Mouse (Mus musculus) forebrain, embryonic 16.5 days (tissue): ENCODE results near the gene Minos1. TPM values are rescaled to one million over a fixed set of nuclear protein-coding genes. Genes with fewer than 3 reads are reported as not detected.

ENCODE experiments used
- ATAC-seq: fragments of 200-750 bp; cut with Nextera tagmentation; 2 replicates; pipeline ENCODE4 v1.8.0; 2017; ENCODE audit warnings: mild to moderate bottlenecking, moderate library complexity
- H3K27ac ChIP-seq: fragments of 300-500 bp; sonication (generic); 2 replicates; pipeline ENCODE4 v1.5.1; 2014; ENCODE audit warnings: low read length, control low read depth
- H3K27me3 ChIP-seq: fragments of 300-500 bp; sonication (generic); replicated peaks from 2 replicates; pipeline ENCODE4 v1.6.1; 2014; ENCODE audit warnings: low read length; ENCODE audit not compliant: control insufficient read depth, insufficient read depth
- H3K36me3 ChIP-seq: fragments of 300-500 bp; sonication (generic); 2 replicates; pipeline ENCODE4 v1.6.1; 2014; ENCODE audit not compliant: control insufficient read depth, insufficient read depth
- H3K4me1 ChIP-seq: fragments of 300-500 bp; sonication (generic); replicated peaks from 2 replicates; pipeline ENCODE4 v1.6.1; 2014; ENCODE audit warnings: low read length; ENCODE audit not compliant: control insufficient read depth, insufficient read depth
- H3K4me2 ChIP-seq: fragments of 300-500 bp; sonication (generic); 2 replicates; pipeline ENCODE4 v1.6.1; 2014; ENCODE audit warnings: mild to moderate bottlenecking, low read length, control low read depth
- H3K4me3 ChIP-seq: fragments of 300-500 bp; sonication (generic); replicated peaks from 2 replicates; pipeline ENCODE4 v1.5.1; 2014; ENCODE audit warnings: mild to moderate bottlenecking, low read length, control low read depth
- H3K9ac ChIP-seq: fragments of 300-500 bp; sonication (generic); replicated peaks from 2 replicates; pipeline ENCODE4 v1.6.1; 2014; ENCODE audit warnings: low read depth, low read length, control low read depth
- H3K9me3 ChIP-seq: fragments of 300-500 bp; sonication (generic); 2 replicates; pipeline ENCODE4 v1.6.1; 2016; ENCODE audit warnings: low read length; ENCODE audit not compliant: control insufficient read depth
- WGBS: fragments of 180-500 bp; shearing (Covaris S2); extraction: QIAGEN DNeasy Blood & Tissue Kit; methylation state at CpG from one replicate; pipeline ENCODE4 v1.1.7; 2014; 5-methylcytosine and 5-hydroxymethylcytosine counted together
- polyA plus RNA-seq: library from polyadenylated mRNA; unstranded; fragments of >200 nt; fragmentation: Nextera tagmentation; extraction: Ambion mirVana; gene quantifications from 2 replicates; pipeline ENCODE4 v1.2.1, GENCODE M21; 2015

The Minos1 gene
- polyA plus RNA-seq, 1 experiment from 2014 or later: 355 TPM

DNA sequence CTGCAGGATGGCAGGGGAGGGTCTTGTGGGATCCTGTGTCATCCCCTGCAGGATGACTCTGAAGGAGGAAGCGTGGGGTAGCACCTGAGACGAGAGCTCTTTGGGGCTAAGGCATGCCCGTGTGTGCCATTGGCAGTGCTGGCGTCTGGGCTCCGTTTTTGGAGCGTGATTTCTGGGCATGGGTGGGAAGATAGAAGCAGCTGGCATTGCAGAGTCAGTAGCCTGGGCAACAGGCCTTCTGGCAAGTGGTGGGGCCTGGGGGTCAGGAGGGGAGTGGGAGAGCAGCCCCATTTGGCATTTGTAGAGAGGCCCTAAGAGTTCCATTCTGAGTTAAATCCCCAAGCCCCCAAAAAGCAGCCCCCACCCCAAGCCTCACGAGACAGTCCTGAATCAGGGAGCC, 78.1 kb downstream of the Minos1 start:
- Histone ChIP-seq H3K4me2 (no peak overlapping the region), H3K4me3 (no peak overlapping the region), H3K36me3 (no peaks in the 10 kb centered on the region), H3K4me1 (peaks cover 30% of the 10 kb centered on the region), H3K27me3 (no peaks in the 10 kb centered on the region), H3K27ac (no peak overlapping the region), H3K9ac (no peak overlapping the region), H3K9me3 (no peaks in the 10 kb centered on the region)
- WGBS: 64% methylated on average over 7 of the region's 7 CpGs
- no peak for ATAC-seq

Other genes starting within 250 kb of the Minos1 start
- 2.4 and 3.2 TPM in 2 replicates for gene Otud3, start 217.2 kb downstream of the Minos1 start, polyA plus RNA-seq
- not detected in 2 replicates for gene Rnf186, start 164.0 kb downstream of the Minos1 start, polyA plus RNA-seq
- gene Tmco4, start 158.2 kb downstream of the Minos1 start, polyA plus RNA-seq: 1.1 and 1.2 TPM in 2 replicates
- 0.34 and 0.60 TPM in 2 replicates for gene Htr6, start 55.5 kb downstream of the Minos1 start, polyA plus RNA-seq
- gene Nbl1, start 38.1 kb downstream of the Minos1 start, polyA plus RNA-seq: 27.0 and 30.3 TPM in 2 replicates
- gene Capzb, start 61.8 kb upstream of the Minos1 start, polyA plus RNA-seq: 311 and 321 TPM in 2 replicates
- 10.1 and 13.2 TPM in 2 replicates for gene Pqlc2, start 179.6 kb upstream of the Minos1 start, polyA plus RNA-seq
- gene Akr7a5, start 179.6 kb upstream of the Minos1 start, polyA plus RNA-seq: 56.5 and 56.7 TPM in 2 replicates
- 109 and 111 TPM in 2 replicates for gene Mrto4, start 221.5 kb upstream of the Minos1 start, polyA plus RNA-seq
- gene Emc1, start 221.5 kb upstream of the Minos1 start, polyA plus RNA-seq: 43.2 and 45.6 TPM in 2 replicates
- 84.3 and 87.7 TPM in 2 replicates for gene Ubr4, start 221.5 kb upstream of the Minos1 start, polyA plus RNA-seq